Mouse (Mus musculus) erythroblast, adult 5-6 weeks (primary cell): ENCODE data around the gene Cygb. TPM values are rescaled to one million over a fixed set of nuclear protein-coding genes. Genes with fewer than 3 reads are reported as not detected.
"Not testable (repeated sequence)": the region's sequence is repeated elsewhere in the genome, so short reads cannot be mapped to it uniquely, and the experiment has no call there.

Experiments used
- ATAC-seq: replicated peaks from 2 replicates; pipeline ENCODE4 v1.8.0; 2016; ENCODE audit warnings: moderate number of reproducible peaks, mild to moderate bottlenecking, moderate TSS enrichment, inconsistent platforms; ENCODE audit not compliant: poor library complexity, low FRiP score, severe bottlenecking
- total RNA-seq, 2 experiments: library from RNA; stranded (forward) in 1 of 2; stranded (reverse) in 1 of 2; fragments of 150-400 nt in 1 of 2; fragments of 200-764, 138-1000 nt in 1 of 2; gene quantifications; 2 replicates each; pipeline versions ENCODE4 v1.2.3 to v1.2.4; 2015 to 2017; ENCODE audit warnings: low replicate concordance in 2 of 2

Gene Cygb
- total RNA-seq, 2 experiments from 2014 or later, result not detected

GRCm38 (mm10) chr11:116676175-116676976 lies 22.3 kb upstream of the Cygb start:
- ATAC-seq, result no peak

- not testable (repeated sequence) for ATAC-seq
Measured at GRCm38 (mm10) chr11:116675429-116675828, 21.3 kb upstream of the Cygb start.

- ATAC-seq, result no peak
Measured at GRCm38 (mm10) chr11:116674616-116675379, 20.7 kb upstream of the Cygb start.

- ATAC-seq, result no peak
Measured at GRCm38 (mm10) chr11:116673410-116673809, 19.3 kb upstream of the Cygb start.

- peak; percentile 4; the same call in 1 of the 2 replicates for ATAC-seq
Measured at GRCm38 (mm10) chr11:116672595-116672994, 18.5 kb upstream of the Cygb start.

GRCm38 (mm10) chr11:116671845-116672434 lies 17.8 kb upstream of the Cygb start:
- ATAC-seq, result peak; percentile 30

GRCm38 (mm10) chr11:116671112-116671844 lies 17.2 kb upstream of the Cygb start:
- peak; percentile 93 for ATAC-seq

GRCm38 (mm10) chr11:116670386-116670785 lies 16.3 kb upstream of the Cygb start:
- no peak for ATAC-seq

- ATAC-seq, result no peak
Measured at GRCm38 (mm10) chr11:116669787-116670365, 15.8 kb upstream of the Cygb start.

- ATAC-seq, result no peak
Measured at GRCm38 (mm10) chr11:116669316-116669715, 15.2 kb upstream of the Cygb start.

GRCm38 (mm10) chr11:116668839-116669238 lies 14.7 kb upstream of the Cygb start:
- no peak for ATAC-seq

GRCm38 (mm10) chr11:116668381-116668825 lies 14.3 kb upstream of the Cygb start:
- no peak for ATAC-seq

- no peak for ATAC-seq
Measured at GRCm38 (mm10) chr11:116667930-116668329, 13.8 kb upstream of the Cygb start.

GRCm38 (mm10) chr11:116667012-116667411 lies 12.9 kb upstream of the Cygb start:
- not testable (repeated sequence) for ATAC-seq

GRCm38 (mm10) chr11:116666566-116666965 lies 12.5 kb upstream of the Cygb start:
- no peak for ATAC-seq

- no peak for ATAC-seq
Measured at GRCm38 (mm10) chr11:116665289-116665688, 11.2 kb upstream of the Cygb start.

- ATAC-seq, result no peak
Measured at GRCm38 (mm10) chr11:116661948-116662377, 7.8 kb upstream of the Cygb start.

- no peak for ATAC-seq
Measured at GRCm38 (mm10) chr11:116661291-116661947, 7.3 kb upstream of the Cygb start.

- no peak for ATAC-seq
Measured at GRCm38 (mm10) chr11:116660181-116660580, 6.1 kb upstream of the Cygb start.
